Mouse (Mus musculus) brain, adult 2 months (tissue): Measurements from ENCODE around the gene Olfr389.

ENCODE experiments used
- DNase-seq: peaks from one replicate; pipeline ENCODE4 v3.0.0; 2011; ENCODE audit warnings: low read depth, low spot score

Gene Olfr389

DNA sequence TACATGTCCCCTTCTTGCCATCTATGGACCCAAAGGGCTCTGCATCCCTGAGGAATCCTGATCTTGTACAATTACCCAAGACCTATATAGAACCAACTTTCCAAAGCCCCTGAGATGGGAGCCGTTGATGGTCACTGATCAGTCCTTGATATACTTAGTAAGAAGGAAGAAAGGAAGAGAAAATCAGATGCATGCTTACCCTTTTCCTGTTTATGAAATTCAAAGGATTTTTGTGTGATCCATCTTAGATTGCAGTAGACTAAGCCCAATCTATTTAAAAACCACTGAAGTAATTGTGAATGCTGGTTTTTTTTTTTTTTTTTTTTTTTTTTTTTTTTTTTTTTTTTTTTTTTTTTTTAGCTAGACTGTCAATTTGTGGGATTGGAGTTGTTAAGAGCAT is at the start of gene Olfr389:
Gene Olfr389 (minus strand): TSS at position 101 of the 400 bp plus-strand sequence.
- no peak for DNase-seq

DNA sequence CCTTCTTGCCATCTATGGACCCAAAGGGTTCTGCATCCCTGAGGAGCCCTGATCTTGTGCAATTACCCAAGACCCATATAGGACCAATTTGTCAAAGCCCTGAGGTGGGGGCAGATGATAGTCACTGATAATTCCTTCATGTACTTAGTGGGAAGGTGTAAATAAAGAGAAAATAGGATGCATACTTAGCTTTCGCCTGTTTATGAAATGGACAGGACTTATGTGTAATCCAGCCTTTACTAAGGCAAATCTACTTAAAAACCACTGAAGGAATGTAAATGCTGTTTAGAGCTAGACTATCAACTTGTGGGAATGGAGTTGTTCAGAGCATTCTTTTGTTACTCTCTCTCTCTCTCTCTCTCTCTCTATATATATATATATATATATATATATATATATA is 36.4 kb upstream of the Olfr389 start, which contains the start of gene Olfr392:
Gene Olfr392 (minus strand): TSS at position 101 of the 400 bp plus-strand sequence.
- no peak for DNase-seq

DNA sequence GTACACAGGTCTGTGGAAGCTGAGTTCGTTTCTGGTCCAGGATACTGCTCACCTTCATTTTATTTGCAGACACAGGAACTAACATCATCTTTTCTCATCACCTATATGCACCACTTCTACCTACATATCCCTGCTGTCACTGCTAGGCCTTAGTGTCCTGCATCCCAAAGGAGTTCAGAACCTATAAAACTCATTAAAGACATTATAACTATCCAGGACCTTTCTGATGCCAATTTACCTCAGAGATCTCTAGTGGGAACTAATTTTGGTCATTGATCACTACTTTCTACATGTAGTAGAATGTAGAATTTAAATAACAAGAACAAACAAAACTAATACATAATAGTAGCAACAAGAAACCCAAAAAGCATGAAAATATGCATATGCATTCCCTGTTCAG is 22.4 kb upstream of the Olfr389 start, which contains the start of gene Olfr391-ps:
Gene Olfr391-ps (minus strand): TSS at position 101 of the 400 bp plus-strand sequence.
- no peak for DNase-seq

DNA sequence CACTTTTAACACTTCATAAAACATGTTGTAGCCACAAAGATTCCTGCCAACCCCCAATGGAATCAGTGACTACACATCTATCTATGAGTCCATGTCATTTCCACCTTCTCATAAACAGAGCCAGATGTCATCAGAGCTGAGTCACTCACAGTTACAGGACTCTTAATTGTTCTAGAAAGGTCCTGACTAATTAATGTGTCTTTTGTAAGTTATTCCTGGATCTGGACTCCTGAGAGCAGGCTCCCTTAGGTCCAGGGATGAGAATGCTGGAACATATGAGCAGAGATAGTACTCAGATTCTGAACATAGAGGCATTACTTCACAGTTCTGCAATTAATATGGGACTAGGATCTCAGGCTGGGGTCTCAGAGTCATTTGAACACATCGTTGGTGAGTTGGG is 2.2 kb upstream of the Olfr389 start, which contains the start of gene Olfr390:
Gene Olfr390 (plus strand): TSS at position 301 of the 400 bp plus-strand sequence.
- no peak for DNase-seq

DNA sequence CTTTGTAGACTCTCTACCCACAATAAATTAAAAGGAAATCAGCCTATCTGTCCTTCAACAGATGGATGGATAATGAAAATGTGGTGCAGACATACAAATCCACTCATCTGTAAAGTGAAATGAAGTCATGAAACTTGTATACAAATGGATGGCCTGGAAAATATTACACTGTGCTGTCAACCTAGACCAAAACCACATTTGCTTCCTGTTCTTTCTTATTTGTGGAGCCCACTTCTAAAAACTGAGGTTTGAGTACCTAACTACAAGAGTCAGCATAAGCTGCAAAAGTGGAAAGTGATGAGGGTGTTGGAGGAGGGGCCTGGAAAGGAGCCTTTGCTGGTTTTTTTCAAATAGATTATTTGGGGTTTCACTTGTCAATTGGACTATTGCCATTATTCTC is 21.4 kb downstream of the Olfr389 start:
- DNase-seq, result no peak
